Mouse (Mus musculus) gonadal fat pad, adult 2 months (tissue): ENCODE measurements around the gene Krt77. TPM values are rescaled to one million over a fixed set of nuclear protein-coding genes. Genes with fewer than 3 reads are reported as not detected.

Experiments used
- DNase-seq: peaks from one replicate; pipeline ENCODE4 v3.0.0-alpha.2; 2012; ENCODE audit warnings: low read depth
- polyA plus RNA-seq: library from polyadenylated mRNA; depleted of rRNA; stranded (reverse); fragments of >200 nt; gene quantifications from 2 replicates; pipeline ENCODE4 v1.2.3, GENCODE M21; 2012; rRNA removed

Gene Krt77
- 0.22 TPM in 1 of 2 replicates, not detected in the other for polyA plus RNA-seq

DNA sequence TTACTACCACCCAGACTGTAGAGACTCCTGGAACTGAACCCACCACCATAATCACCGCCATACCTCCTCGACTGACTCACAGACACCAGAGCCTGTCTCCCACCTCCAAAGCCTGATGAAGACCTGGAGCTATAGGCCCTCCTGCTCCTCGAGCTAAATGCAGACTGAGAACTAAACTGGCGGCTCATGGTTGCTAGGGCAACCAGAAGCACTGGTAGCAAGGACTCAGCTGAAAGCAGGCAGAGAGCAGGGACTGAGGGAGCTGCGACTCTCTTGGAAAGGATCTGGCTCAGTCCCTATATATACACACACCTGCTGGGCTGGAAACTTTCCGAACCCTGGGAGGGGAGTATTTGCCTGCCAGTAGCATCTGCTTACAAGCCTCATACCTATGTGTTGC lies at the start of gene Krt77:
Gene Krt77 (minus strand): TSS at position 275 of the 400 bp plus-strand sequence.
- no peak for DNase-seq

DNA sequence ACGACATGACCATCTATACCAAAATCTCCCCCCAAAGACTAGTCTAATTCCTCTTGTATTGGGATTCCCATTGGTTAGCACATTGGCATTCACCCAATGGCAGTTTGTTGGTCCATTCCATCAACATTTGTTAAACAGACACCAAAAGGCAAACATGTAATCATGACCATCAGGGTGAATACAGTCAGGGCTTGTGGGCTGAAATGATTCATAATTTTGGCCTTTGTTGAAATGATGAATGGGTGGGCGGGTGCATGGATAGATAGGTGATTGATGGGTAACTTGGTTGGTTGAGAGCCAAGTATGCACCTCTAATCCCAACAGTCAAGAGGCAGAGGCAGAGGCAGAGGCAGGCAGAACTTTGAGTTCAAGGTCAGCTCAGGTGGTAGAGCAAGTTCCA lies 46.6 kb upstream of the Krt77 start:
- no peak for DNase-seq

DNA sequence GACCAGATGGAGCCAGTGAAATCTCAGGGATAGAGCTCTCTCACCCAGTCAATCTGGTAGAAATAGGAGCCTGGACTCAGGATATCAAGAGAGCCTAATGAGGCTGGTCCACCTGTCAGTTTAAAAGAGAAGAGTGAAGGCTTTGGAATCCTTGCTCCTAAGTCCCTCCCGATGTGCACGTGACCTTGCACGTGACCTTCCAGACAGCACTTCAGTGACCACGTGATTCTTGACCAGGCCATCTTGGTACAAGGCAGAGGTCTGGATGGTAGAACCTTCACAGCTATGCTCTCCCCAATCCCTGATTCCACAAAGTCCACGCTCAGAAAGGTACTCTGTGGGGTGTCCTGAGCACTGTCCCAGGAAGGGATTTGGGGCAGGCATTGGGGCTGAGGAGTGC lies 35.3 kb upstream of the Krt77 start:
- DNase-seq, result no peak

DNA sequence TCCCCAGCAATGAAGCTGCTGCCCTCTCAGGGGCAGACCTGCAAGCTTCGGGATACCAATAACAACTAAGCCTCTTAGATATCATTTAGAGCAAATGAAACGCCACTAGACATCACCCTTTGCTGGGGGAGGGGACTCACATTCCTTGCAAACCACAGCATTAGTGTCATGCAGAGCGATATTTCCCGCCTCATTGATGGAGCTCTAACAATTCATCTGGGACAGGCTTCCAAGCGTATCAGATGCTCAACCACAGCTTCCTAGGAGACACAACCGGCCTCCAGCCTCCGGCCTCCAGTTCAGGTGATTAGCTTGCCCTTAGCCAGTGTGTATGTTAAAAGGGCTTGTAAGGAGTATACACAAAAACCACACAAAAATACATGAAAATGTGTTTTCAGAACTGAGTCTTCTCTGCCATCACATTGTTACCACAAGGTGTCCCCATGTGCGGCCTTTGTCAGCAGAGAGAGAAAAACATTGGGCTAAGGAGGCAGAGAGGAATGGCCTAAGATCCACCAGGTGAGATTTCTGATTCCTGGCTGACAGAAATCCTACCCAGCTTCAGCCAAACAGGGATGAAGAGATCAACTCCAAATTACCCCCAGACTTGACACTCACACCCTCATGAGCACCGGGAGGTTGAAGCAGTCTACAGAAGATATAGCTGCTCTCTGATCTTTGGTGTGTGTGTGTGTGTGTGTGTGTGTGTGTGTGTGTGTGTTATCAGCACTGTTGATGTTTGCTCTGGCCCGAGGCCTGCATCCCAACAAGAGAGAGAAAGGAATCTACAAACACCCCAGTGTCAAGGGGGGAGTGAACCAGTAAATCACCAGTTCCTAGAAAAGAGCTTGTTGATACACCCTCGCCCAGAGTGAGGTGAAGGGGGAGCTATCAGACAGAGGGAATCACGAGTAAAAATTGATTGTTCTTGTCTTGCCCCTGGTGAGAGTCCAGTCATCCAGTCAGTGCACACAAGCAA lies 33.0 kb upstream of the Krt77 start:
- no peak for DNase-seq

DNA sequence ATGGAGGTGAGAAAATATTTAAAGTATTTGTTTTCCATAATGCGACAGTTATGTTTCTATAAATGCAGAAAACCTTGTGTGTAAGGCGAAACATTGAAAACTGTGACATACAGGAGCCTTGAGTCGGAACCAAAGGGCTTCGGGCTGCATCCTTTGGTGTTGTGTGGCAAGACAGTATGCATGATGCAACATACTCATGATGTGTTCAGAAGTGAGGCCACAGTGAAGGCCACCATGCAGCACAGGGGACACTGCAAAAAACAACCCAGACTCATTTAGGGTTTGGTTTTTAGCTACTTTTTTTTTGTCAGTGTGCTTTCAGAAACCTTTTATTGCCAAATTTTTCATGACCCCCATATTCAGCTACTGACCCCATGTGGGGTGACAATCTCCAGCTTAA lies 25.7 kb upstream of the Krt77 start:
- no peak for DNase-seq

DNA sequence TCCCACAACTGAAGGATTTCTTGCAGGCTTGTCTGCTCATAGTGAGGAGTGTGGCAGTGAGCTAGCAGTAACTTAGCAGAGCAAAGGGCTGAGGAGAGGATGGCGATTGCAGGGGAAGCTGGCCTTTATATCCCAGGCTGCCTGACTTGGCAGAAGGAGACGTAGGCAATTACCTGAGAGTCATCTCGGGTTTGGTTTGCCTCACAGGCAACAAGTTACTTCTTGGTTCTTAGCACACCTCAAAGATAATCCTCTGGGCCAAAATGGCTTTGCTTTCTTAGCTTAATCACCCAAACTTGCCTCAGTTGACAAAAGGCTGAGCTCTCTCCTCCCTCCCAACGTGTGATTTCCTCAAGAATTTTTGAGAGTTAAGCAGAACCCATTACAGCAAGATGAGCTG lies 23.3 kb upstream of the Krt77 start, which contains the start of gene Krt76:
Gene Krt76 (minus strand): TSS at position 101 of the 400 bp plus-strand sequence.
- DNase-seq, result no peak

DNA sequence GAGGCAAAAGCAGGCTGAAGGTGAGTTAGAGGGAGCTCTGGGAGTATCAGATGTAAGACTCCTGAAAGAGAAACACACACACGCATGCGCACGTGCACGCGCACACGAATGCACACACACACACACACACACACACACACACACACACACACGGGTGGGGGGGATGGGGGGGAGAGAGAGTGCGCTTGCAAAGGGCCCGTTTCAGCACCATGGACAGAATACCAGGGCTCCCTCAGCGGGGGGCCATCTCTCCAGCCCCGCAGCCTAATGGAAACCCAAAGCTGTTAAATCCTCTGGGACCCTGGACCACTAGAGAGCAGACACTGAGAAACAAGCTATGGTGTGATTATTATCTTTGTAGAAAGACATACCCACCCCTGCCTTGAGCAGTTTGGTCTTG lies 10.3 kb upstream of the Krt77 start:
- no peak for DNase-seq

DNA sequence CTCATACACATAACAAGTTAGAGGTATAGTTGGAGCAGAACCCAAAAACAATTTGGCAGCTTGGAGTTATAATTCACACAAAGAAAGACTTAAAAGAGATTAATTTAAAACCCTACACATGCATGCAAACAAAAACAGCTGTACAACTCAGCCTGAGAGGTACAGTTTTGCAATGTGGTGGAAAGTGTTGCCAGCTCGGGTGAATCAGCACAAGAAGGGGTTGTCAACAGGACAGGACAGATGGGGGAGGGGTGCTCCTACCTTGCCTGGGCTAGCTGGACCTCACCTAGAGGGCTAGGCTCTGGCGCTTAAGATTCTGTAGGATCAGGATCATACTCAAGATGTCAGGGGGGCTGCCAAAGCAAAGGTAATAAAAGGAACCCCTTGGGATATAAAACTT lies 8.5 kb upstream of the Krt77 start:
- no peak for DNase-seq

DNA sequence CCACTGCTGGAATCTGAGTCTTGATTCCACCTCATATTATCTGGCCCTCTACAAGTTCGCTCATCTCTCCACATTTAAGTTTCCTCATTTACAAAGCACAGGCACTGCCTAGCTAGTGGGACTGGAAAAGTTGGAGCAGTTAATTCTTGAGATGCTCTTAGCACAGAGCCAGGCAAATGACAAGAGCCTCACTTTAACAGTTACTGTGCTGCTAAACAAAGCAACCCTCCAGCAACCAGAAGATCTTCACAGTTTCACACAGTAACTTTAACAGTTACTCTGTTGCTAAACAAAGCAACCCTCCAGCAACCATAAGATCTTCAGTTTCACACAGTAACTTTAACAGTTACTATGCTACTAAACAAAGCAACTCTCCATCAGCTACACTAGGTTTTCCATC lies 4.9 kb upstream of the Krt77 start:
- DNase-seq, result no peak

DNA sequence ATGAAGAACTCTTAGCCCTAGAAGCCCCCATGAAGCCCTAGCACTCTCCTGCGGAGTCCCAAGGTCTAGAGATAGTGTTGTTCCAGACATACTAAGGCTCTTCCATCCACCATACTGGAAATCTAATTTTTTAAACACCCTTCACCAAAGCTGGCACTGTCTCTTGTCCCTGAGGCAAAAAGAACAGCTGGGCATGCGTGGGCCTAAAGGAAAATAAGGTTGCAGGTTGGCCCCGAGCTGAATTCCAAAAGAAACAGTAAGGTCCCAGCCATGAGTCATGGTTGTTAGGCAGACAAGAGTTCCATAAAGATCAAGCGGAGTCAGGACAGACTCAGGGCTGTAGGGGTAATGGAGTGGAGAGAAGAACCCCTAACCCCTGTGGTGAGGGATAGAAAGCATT lies 3.7 kb upstream of the Krt77 start:
- no peak for DNase-seq

DNA sequence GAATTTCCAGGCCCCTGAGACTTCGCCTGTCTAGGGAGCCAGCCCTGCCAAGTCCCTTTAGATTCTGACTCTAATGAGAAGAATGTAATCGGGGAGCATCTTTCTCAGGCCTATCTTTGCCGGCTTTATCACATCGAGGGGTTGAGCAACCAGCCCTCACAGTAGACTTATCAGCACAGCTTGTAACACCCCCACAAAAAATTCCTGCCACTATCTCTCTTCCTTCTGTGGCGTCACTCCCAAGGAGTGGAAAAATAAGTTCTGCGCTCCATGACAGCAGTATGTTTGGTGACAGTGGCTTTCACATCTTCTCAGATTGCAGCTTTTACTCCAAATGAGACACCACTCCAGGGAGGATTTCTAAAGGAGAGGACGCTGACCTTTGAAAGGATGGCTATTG lies 2.8 kb downstream of the Krt77 start:
- no peak for DNase-seq

DNA sequence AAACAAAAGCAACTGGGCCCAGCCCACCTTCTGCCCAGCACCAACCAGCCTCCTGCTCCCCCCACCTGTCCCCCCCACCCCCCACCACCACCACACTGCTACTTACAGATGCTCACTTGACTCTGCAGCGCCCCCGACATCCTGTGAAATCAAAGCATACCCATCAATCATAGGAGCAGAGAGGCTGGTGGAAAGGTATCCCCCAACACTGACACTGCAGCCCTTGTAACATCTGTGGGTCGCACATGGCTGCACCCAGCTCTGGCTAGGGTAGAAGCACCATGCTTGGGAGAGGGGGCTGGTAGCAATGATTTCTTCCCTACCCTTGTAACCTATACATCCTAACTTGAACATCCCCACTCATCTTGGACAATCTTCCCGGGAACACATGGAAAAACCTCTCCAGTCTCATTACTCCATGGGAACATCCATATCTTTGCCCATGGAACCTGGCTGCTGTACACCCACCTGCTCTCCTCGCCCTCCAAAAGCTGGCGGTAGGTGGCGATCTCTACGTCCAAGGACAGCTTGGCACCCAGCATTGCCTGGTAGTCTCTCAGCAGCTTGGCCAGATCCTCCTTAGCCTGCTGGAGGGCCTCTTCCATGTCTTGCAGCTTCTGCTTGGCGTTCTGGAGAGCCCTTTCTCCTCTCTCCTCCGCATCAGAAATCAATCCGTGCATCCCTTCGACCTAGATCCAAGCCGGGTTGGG lies 8.9 kb downstream of the Krt77 start:
- DNase-seq, result no peak

DNA sequence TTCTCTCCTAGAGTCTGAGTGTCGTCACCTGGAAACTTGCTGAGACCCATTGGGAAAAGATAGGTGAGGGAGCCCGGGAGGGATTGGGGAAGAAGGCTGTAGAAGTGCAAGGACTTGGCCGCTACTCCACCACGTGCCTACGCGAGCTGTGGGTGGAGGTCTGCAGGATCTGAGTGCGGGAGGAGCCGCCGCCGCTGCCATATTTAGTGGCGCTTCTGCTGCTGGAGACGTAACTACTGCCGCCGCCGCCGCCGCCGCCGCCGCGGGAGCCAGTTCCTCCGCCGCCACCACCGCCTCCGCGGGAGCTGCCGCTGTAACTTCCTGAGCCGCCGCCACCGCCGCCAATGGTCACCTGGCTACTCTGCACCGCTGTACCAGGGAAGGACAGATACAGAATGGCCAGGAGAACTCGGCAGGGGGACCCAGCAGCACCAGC lies 9.8 kb downstream of the Krt77 start:
- no peak for DNase-seq

DNA sequence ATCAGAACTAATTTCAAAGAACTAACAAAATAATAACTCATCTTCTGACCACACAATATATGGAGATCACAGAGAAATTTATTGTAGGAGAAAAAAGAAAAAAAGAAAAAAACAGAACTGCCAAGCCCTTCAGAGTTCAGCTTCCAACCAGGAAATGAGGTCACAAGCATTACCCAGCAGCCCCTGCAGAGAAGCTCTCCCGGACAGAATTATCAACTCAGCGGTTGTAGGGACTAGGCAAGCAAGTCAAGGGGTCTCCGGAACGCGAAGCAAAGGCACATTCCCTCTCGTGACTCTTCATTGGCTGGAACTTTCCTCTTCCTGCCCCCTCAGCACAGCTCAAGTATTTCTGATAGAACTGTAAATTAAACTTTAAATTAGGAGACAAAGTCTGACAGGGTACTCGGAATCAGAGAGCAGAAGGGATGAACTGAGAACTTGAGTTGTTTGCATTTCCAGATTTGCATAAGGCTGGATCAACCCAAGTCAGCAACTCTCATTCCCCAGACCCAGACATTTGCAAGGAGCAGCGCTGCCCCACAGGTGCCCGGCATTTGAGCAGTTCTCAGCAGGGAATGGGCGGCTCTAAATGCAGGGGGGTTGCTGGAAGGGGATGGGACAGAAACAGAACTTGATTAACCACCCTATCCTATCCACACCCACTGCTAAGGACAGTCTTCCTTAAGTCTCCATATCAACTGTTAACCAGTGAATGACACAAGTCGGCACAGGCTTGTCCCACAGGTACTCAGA lies 10.7 kb downstream of the Krt77 start:
- DNase-seq, result no peak

DNA sequence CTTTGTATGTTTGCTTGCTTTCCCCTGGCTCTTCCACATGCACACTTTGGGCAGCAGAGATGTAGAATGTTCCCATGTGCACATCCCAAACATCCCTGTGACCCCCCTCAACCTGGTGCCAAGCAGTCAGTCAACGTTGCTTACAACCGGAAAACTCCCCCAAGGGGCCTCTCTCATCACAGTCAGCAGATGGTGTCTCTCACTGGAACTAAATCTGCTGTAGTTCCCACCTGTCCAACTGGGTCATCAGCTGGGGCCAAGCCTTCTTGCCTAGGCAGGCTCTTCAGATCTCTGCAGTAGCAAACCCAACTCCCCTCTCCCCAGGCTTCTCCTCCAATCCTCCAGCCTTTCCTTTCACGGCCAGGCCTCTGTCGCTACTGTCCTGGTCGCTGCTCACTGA lies 12.8 kb downstream of the Krt77 start:
- no peak for DNase-seq

DNA sequence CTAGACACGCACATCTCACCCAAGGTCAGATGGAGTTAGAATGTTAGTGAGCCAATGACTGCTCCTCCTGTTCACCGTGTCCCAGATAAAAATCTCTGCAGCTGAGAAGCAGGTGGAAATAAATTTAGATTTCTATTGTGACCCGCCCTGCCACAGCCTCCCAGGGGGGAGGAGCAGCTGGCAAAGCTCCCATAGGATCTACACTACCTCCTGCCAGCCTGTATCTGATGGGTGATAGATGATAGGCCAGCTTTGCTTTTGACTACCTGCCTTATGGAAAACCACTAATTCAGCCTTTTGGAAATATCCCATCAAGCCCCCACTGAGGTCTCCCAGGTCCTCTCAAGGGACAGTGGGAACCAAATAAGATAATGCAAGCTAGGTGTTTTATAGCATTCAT lies 13.8 kb downstream of the Krt77 start:
- no peak for DNase-seq

DNA sequence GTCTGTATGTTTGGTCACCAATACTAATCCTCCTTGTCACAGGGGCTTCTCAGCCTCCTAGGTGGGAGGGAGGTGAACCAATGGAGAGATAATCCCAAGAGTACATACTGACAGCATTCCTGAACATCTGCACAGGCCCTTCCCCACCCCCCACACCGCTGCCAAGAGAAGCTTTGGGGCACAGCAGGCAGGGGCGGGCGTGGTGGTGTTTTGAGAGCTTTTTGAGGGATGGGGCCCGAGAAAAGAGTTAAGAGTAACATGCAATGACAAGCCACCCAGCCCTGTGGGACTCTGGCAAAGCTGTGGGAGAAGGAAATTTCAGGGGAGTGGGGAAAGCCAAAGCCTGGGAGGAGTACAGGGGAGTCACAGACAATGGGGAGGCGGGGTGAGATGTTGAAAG lies 15.2 kb downstream of the Krt77 start:
- DNase-seq, result no peak

DNA sequence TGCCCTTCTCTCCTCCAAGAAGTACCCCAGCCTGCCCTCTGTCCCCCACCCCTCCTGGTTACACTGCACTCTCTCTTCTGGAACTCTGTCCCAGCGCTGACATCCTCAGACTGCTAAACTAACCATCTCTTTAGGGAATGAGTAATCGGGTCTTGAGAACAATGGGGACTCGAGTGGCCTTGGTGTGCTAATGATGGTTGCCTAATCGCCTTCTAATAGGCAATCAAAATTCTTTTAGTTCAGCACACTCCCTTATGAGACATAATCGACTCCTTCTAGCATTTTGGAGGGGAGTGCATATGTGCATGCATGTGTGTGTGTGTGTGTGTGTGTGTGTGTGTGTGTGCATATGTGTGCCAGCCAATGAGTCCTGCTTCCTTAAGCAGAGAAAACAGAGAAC lies 16.9 kb downstream of the Krt77 start:
- no peak for DNase-seq

DNA sequence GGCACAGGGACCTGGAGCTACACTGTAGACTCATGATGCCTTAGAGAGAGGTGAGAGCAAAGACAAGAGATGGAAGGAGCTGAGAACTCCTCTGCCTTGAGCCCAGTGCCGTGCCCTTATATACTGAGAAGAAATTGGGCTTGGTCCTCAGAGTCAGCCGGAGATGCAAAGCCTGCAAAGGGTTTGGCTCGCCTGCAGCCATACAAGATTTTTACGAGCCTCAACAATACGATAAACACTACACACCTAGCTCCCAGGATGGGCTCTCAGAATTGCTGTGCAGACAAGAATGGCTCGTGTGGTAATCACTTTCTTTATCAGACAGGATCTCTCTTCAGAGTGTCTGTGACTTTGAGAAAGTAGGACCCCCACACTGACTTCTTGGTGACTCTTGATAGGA lies 18.8 kb downstream of the Krt77 start, which contains the start of gene Krt1:
Gene Krt1 (minus strand): TSS at position 101 of the 400 bp plus-strand sequence.
- no peak for DNase-seq

DNA sequence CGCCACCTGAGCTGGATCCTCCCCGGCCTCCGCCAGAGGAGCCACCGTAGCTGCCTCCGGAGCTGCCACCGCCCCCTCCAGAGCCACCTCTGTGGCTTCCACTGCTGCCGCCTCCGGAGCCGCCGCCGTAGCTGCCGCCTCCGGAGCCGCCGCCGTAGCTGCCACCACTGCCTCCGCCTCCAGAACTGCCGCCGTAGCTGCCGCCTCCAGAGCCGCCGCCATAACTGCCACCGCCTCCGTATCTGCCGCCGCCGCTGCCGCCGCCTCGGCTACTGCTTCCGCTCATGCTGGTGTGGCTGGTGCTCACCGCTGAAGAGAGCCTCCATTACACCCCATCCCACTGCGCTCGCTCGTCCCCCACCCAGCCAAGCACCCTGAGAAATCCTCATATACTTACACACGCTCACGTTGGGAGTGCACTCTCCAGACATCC lies 23.5 kb downstream of the Krt77 start:
- no peak for DNase-seq

DNA sequence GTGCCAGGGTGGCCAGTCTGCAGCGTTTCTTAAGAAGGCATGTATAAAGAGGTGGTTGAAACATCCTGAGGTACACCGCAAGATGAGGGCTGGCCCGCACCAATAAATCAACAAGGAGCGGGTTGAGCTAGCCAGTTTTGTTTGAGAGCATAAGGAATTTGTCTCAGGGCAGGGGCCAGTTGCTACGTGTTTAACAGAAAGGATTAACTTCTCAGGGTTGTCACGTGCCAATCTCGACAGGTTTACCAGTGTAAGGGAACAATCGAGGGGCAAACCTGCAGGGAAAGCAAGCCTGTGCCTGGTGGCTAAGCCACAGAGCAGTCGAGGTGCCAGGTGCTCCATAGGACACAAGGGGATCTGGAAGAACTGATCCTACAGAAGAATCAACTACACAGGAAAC lies 26.3 kb downstream of the Krt77 start:
- DNase-seq, result peak; percentile 52

DNA sequence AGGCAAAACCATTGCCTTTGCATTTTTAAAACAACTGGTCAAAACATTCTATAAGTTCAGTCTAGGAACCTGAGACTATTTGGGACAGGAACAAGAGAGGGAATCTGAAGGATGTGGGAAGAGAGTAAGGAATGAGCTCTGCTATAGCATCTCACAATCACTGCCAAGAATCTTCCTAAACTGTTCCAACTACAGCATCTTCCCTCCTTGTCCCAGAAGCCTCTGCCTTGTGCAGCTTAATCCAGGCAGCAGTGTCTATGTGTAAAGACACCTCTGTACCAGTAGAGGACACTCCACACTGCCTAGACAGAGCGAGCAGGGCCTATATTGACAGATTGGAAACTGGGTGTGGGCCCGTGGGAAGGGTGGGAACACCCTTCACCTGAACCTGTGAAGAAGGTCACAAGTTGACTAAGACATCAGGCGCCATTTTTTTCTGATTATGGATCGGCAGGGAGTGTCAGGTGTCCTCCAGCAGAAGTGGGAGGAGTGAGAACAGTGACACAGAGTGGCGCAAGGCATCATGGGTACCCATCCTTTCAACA lies 34.6 kb downstream of the Krt77 start:
- DNase-seq, result no peak
